Mouse (Mus musculus): ENCODE results near the gene Epha1. TPM values are rescaled to one million over a fixed set of nuclear protein-coding genes. Genes with fewer than 3 reads are reported as not detected.
A peak's percentile ranks its signal among the peaks of the same experiment; 100 is the strongest.

Epha1 gene
- polyA plus RNA-seq, 1 experiment = 20.6 TPM

GRCm38 (mm10) chr6:42350021-42350967, 22.8 kb downstream of the Epha1 start:
- H3K36me3 ChIP-seq (ENCODE audit: control insufficient read depth, insufficient read depth, low read length, poor library complexity, severe bottlenecking) = no peaks in the 10 kb centered on the region
- H3K27me3 ChIP-seq (ENCODE audit: control insufficient read depth, insufficient read depth, low read length, poor library complexity, severe bottlenecking) = no peaks in the 10 kb centered on the region
- peaks cover 8% of the 10 kb centered on the region for H3K4me1 ChIP-seq (ENCODE audit: control insufficient read depth, insufficient read depth, low read length)
- H3K9ac ChIP-seq (ENCODE audit: low read depth, poor library complexity, severe bottlenecking) = peak overlapping the region; percentile 83
- no peaks in the 10 kb centered on the region for H3K9me3 ChIP-seq (replicated peaks; ENCODE audit: control insufficient read depth, insufficient read depth, low read length, poor library complexity, severe bottlenecking)
- TF ChIP-seq CTCF (IDR thresholded peaks at IDR 0.05; ENCODE audit: low read depth, low read length) = no peak
- TF ChIP-seq POLR2A (IDR thresholded peaks at IDR 0.05; ENCODE audit: insufficient read depth, low read length) = no peak
- no peak for TF ChIP-seq EP300 (IDR thresholded peaks at IDR 0.05; ENCODE audit: insufficient read depth, low read depth, low read length)
- H3K4me3 ChIP-seq (ENCODE audit: low read depth, low read length) = peak overlapping the region; percentile 80
- H3K27ac ChIP-seq (ENCODE audit: insufficient read depth, low read length) = no peak overlapping the region

GRCm38 (mm10) chr6:42349426-42350020, 23.5 kb downstream of the Epha1 start, which contains the start of gene Zyx:
Zyx (plus strand) TSS chr6:42349630.
- peaks cover 8% of the 10 kb centered on the region for H3K4me1 ChIP-seq (ENCODE audit: control insufficient read depth, insufficient read depth, low read length)
- TF ChIP-seq EP300 (IDR thresholded peaks at IDR 0.05; ENCODE audit: insufficient read depth, low read depth, low read length) (no peak), CTCF (IDR thresholded peaks at IDR 0.05; ENCODE audit: low read depth, low read length) (no peak), POLR2A (IDR thresholded peaks at IDR 0.05; ENCODE audit: insufficient read depth, low read length) (no peak)
- no peaks in the 10 kb centered on the region for H3K36me3 ChIP-seq (ENCODE audit: control insufficient read depth, insufficient read depth, low read length, poor library complexity, severe bottlenecking)
- peak within 1 kb of the TSS; percentile 83 for H3K9ac ChIP-seq (ENCODE audit: low read depth, poor library complexity, severe bottlenecking)
- H3K9me3 ChIP-seq (replicated peaks; ENCODE audit: control insufficient read depth, insufficient read depth, low read length, poor library complexity, severe bottlenecking) = no peaks in the 10 kb centered on the region
- 0 out of 2 replicates have a peak within 1 kb of the TSS, but pooled peaks have one; percentile 2 for H3K27ac ChIP-seq (ENCODE audit: insufficient read depth, low read length)
- peak within 1 kb of the TSS; percentile 80 for H3K4me3 ChIP-seq (ENCODE audit: low read depth, low read length)
- no peaks in the 10 kb centered on the region for H3K27me3 ChIP-seq (ENCODE audit: control insufficient read depth, insufficient read depth, low read length, poor library complexity, severe bottlenecking)

- Histone ChIP-seq H3K27ac (ENCODE audit: insufficient read depth, low read length) (0 out of 2 replicates have a peak overlapping the region, but pooled peaks have one; percentile 2), H3K9me3 (replicated peaks; ENCODE audit: control insufficient read depth, insufficient read depth, low read length, poor library complexity, severe bottlenecking) (no peaks in the 10 kb centered on the region), H3K36me3 (ENCODE audit: control insufficient read depth, insufficient read depth, low read length, poor library complexity, severe bottlenecking) (no peaks in the 10 kb centered on the region), H3K9ac (ENCODE audit: low read depth, poor library complexity, severe bottlenecking) (peak overlapping the region; percentile 83), H3K4me1 (ENCODE audit: control insufficient read depth, insufficient read depth, low read length) (peaks cover 8% of the 10 kb centered on the region), H3K4me3 (ENCODE audit: low read depth, low read length) (peak overlapping the region; percentile 66), H3K27me3 (ENCODE audit: control insufficient read depth, insufficient read depth, low read length, poor library complexity, severe bottlenecking) (no peaks in the 10 kb centered on the region)
- TF ChIP-seq EP300 (IDR thresholded peaks at IDR 0.05; ENCODE audit: insufficient read depth, low read depth, low read length) (no peak), CTCF (IDR thresholded peaks at IDR 0.05; ENCODE audit: low read depth, low read length) (peak; percentile 42)
Observed at GRCm38 (mm10) chr6:42349006-42349425, 24.1 kb downstream of the Epha1 start.

- Histone ChIP-seq H3K36me3 (ENCODE audit: control insufficient read depth, insufficient read depth, low read length, poor library complexity, severe bottlenecking) (no peaks in the 10 kb centered on the region), H3K9ac (ENCODE audit: low read depth, poor library complexity, severe bottlenecking) (no peak overlapping the region; the same call in 1 of the 2 replicates), H3K9me3 (replicated peaks; ENCODE audit: control insufficient read depth, insufficient read depth, low read length, poor library complexity, severe bottlenecking) (no peaks in the 10 kb centered on the region), H3K27me3 (ENCODE audit: control insufficient read depth, insufficient read depth, low read length, poor library complexity, severe bottlenecking) (no peaks in the 10 kb centered on the region), H3K4me3 (ENCODE audit: low read depth, low read length) (no peak overlapping the region), H3K27ac (ENCODE audit: insufficient read depth, low read length) (no peak overlapping the region), H3K4me1 (ENCODE audit: control insufficient read depth, insufficient read depth, low read length) (peaks cover 8% of the 10 kb centered on the region)
- TF ChIP-seq POLR2A (IDR thresholded peaks at IDR 0.05; ENCODE audit: insufficient read depth, low read length) = no peak
- TF ChIP-seq CTCF (IDR thresholded peaks at IDR 0.05; ENCODE audit: low read depth, low read length) = no peak
- no peak for TF ChIP-seq EP300 (IDR thresholded peaks at IDR 0.05; ENCODE audit: insufficient read depth, low read depth, low read length)
Observed at GRCm38 (mm10) chr6:42348281-42349005, 24.6 kb downstream of the Epha1 start.

- Histone ChIP-seq H3K9me3 (replicated peaks; ENCODE audit: control insufficient read depth, insufficient read depth, low read length, poor library complexity, severe bottlenecking) (no peaks in the 10 kb centered on the region), H3K4me3 (ENCODE audit: low read depth, low read length) (no peak overlapping the region), H3K4me1 (ENCODE audit: control insufficient read depth, insufficient read depth, low read length) (no peaks in the 10 kb centered on the region), H3K9ac (ENCODE audit: low read depth, poor library complexity, severe bottlenecking) (no peak overlapping the region), H3K27ac (ENCODE audit: insufficient read depth, low read length) (no peak overlapping the region), H3K27me3 (ENCODE audit: control insufficient read depth, insufficient read depth, low read length, poor library complexity, severe bottlenecking) (no peaks in the 10 kb centered on the region), H3K36me3 (ENCODE audit: control insufficient read depth, insufficient read depth, low read length, poor library complexity, severe bottlenecking) (no peaks in the 10 kb centered on the region)
- TF ChIP-seq EP300 (IDR thresholded peaks at IDR 0.05; ENCODE audit: insufficient read depth, low read depth, low read length) (no peak), CTCF (IDR thresholded peaks at IDR 0.05; ENCODE audit: low read depth, low read length) (no peak), POLR2A (IDR thresholded peaks at IDR 0.05; ENCODE audit: insufficient read depth, low read length) (no peak)
Observed at GRCm38 (mm10) chr6:42344255-42344654, 28.8 kb downstream of the Epha1 start.

All from ES-Bruce4 (cell line).